ENCODE assay signal across 20 mouse cellular contexts in the genomic region with DNA sequence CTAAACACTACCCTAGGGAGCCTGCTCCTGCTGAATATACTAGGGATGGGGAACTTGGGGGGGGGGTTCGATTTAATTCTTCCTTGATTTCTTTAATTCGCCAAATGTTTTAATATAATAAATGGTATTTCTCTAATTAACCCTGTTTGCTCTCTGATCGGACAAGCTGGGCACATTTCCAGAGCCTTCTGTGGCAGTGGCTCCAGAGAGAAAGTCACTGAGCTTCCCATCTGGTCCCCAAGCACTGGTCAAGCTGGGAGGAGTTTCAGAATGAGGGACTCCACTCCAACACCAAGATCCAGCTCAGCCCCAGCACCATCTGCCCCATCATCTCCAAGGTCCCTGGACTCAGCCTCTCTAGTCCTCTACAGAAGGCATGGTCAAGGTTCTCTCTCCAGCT.
"Had no signal": no experiment of that assay in that cellular context is flagged by ENCODE, and none has a peak within 500 bp of the region (broad histone marks: within the 10 kb centered on the region; RNA-seq: fewer than 3 reads in every experiment).

No protein-coding gene starts in this region.

- H3K27me3 ChIP-seq: kidney, embryonic 15.5 days; limb, embryonic 12.5 days; limb, embryonic 15.5 days; midbrain, embryonic 13.5 days; neural tube, embryonic 13.5 days had no signal

- H3K27ac ChIP-seq: kidney, embryonic 15.5 days; left cerebral cortex, adult 2 months; limb, embryonic 12.5 days; limb, embryonic 15.5 days; liver, embryonic 14.5 days; midbrain, embryonic 10.5 days; midbrain, embryonic 13.5 days; neural tube, embryonic 13.5 days had no signal

- H3K9ac ChIP-seq: kidney, embryonic 15.5 days; limb, embryonic 12.5 days; limb, embryonic 15.5 days; liver, embryonic 14.5 days; liver, postnatal 0 days; lung, embryonic 14.5 days; midbrain, embryonic 13.5 days; neural tube, embryonic 13.5 days had no signal

- H3K9me3 ChIP-seq: kidney, embryonic 15.5 days; limb, embryonic 12.5 days; limb, embryonic 15.5 days; megakaryocyte, embryonic 14.5 days; midbrain, embryonic 10.5 days; neural tube, embryonic 13.5 days had no signal

- H3K36me3 ChIP-seq: kidney, embryonic 15.5 days; limb, embryonic 12.5 days; limb, embryonic 15.5 days; midbrain, embryonic 10.5 days; midbrain, embryonic 13.5 days; neural tube, embryonic 13.5 days had no signal

- DNase-seq: kidney, postnatal 10 days; kidney, postnatal 36 days; liver, postnatal 0 days; lung, embryonic 14.5 days; lung, postnatal 36 days; thymus, adult 18-20 months; thymus, postnatal 36 days had no signal

- ATAC-seq: liver, postnatal 0 days; lung, postnatal 0 days; midbrain, embryonic 13.5 days; midbrain, embryonic 16.5 days had no signal

- H3K4me1 ChIP-seq: kidney, embryonic 15.5 days; megakaryocyte, embryonic 14.5 days had no signal

- H3K4me3 ChIP-seq: kidney, embryonic 15.5 days; left cerebral cortex, adult 2 months; limb, embryonic 12.5 days; limb, embryonic 15.5 days; megakaryocyte, embryonic 14.5 days; midbrain, embryonic 10.5 days; midbrain, embryonic 13.5 days; myocyte; neural tube, embryonic 13.5 days had no signal

- H3K4me2 ChIP-seq: kidney, embryonic 15.5 days; limb, embryonic 12.5 days; limb, embryonic 15.5 days; liver, embryonic 11.5 days; lung, embryonic 14.5 days; midbrain, embryonic 13.5 days; neural tube, embryonic 13.5 days had no signal
